Mouse (Mus musculus) MEL (cell line): ENCODE measurements around the gene Pdlim5.

ENCODE experiments used
- CTCF ChIP-seq, 3 experiments: IDR thresholded peaks in 2 of 3; conservative IDR thresholded peaks in 1 of 3; 2 replicates each; pipeline ENCODE4 v1.5.1; 2011 to 2012; ENCODE audit warnings: low read length in 3 of 3, low read depth in 2 of 3, mild to moderate bottlenecking in 2 of 3, improper control_type of control experiment in 1 of 3, inconsistent platforms in 1 of 3, mixed read lengths in 1 of 3, moderate library complexity in 1 of 3; ENCODE audit not compliant: control insufficient read depth in 1 of 3, insufficient read depth in 1 of 3, poor library complexity in 1 of 3, severe bottlenecking in 1 of 3
- KAT2A ChIP-seq: conservative IDR thresholded peaks from 2 replicates; pipeline ENCODE4 v1.6.1; 2012; ENCODE audit warnings: low read depth, low read length, improper control_type of control experiment, inconsistent platforms

- TF ChIP-seq CTCF (IDR thresholded peaks at IDR 0.05 in 2 of 3, conservative IDR thresholded peaks at IDR 0.05 in 1 of 3; ENCODE audit: control insufficient read depth in 1 of 3, insufficient read depth in 1 of 3, low read depth in 2 of 3, low read length in 3 of 3, poor library complexity in 1 of 3, severe bottlenecking in 1 of 3) (no peak), KAT2A (no peak)
Observed at GRCm38 (mm10) chr3:142338058-142338457, 57.4 kb downstream of the Pdlim5 start.
